Mouse (Mus musculus): ENCODE measurements around the gene Ap2a1. TPM values are rescaled to one million over a fixed set of nuclear protein-coding genes. Genes with fewer than 3 reads are reported as not detected.

Gene Ap2a1
- polyA plus RNA-seq, 1 experiment from 2014 or later, result 70.1 TPM

GRCm38 (mm10) chr7:44958208-44958607, 28.9 kb upstream of the Ap2a1 start:
- Histone ChIP-seq H3K9me3 (replicated peaks; ENCODE audit: control insufficient read depth, low read length) (no peaks in the 10 kb centered on the region), H3K27ac (replicated peaks; ENCODE audit: low read depth, low read length) (no peak overlapping the region), H3K4me2 (ENCODE audit: low read depth, low read length) (no peak overlapping the region), H3K36me3 (replicated peaks; ENCODE audit: control insufficient read depth, insufficient read depth, low read depth, low read length) (no peaks in the 10 kb centered on the region), H3K4me3 (ENCODE audit: low read depth, low read length) (no peak overlapping the region), H3K4me1 (ENCODE audit: control insufficient read depth, insufficient read depth, low read length) (no peaks in the 10 kb centered on the region), H3K9ac (replicated peaks; ENCODE audit: low read length) (no peak overlapping the region), H3K27me3 (ENCODE audit: control insufficient read depth, insufficient read depth, low read length) (no peaks in the 10 kb centered on the region)
- ATAC-seq (replicated peaks; ENCODE audit: insufficient number of reproducible peaks, low FRiP score, low TSS enrichment, low read depth), result no peak
- peak; percentile 64 for DNase-seq (ENCODE audit: low spot score)
- WGBS, result 60% methylated on average over 7 of the region's 7 CpGs

GRCm38 (mm10) chr7:44957183-44957835, 28.0 kb upstream of the Ap2a1 start:
- no peak for ATAC-seq (replicated peaks; ENCODE audit: insufficient number of reproducible peaks, low FRiP score, low TSS enrichment, low read depth)
- H3K4me1 ChIP-seq (ENCODE audit: control insufficient read depth, insufficient read depth, low read length), result no peaks in the 10 kb centered on the region
- H3K27me3 ChIP-seq (ENCODE audit: control insufficient read depth, insufficient read depth, low read length), result no peaks in the 10 kb centered on the region
- no peak overlapping the region for H3K9ac ChIP-seq (replicated peaks; ENCODE audit: low read length)
- no peak overlapping the region for H3K27ac ChIP-seq (replicated peaks; ENCODE audit: low read depth, low read length)
- no peak for DNase-seq (ENCODE audit: low spot score)
- no peaks in the 10 kb centered on the region for H3K9me3 ChIP-seq (replicated peaks; ENCODE audit: control insufficient read depth, low read length)
- H3K36me3 ChIP-seq (replicated peaks; ENCODE audit: control insufficient read depth, insufficient read depth, low read depth, low read length), result no peaks in the 10 kb centered on the region
- no peak overlapping the region for H3K4me2 ChIP-seq (ENCODE audit: low read depth, low read length)
- WGBS, result 69% methylated on average over 20 of the region's 20 CpGs
- H3K4me3 ChIP-seq (ENCODE audit: low read depth, low read length), result no peak overlapping the region

DNA sequence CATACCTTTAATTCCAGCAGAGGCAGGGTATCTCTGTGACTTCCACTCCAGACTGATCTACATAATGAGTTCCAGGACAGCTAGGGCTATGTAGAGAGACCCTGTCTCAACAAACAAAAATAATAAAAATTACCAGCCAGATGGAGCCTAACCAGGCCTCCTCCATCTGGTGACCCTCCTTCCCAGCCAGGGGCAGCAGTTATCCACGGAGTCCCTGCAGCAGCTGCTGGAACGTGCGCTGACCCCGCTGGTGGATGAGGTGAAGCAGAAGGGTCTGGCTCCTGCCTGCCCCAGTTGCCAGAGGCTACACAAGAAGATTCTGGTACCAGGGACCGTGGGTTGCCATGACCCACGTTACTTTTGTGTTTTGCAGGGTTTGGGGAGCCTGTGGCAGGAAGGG, 27.0 kb upstream of the Ap2a1 start:
- no peak overlapping the region for H3K27ac ChIP-seq (replicated peaks; ENCODE audit: low read depth, low read length)
- no peak overlapping the region for H3K4me3 ChIP-seq (ENCODE audit: low read depth, low read length)
- DNase-seq (ENCODE audit: low spot score), result no peak
- no peak for ATAC-seq (replicated peaks; ENCODE audit: insufficient number of reproducible peaks, low FRiP score, low TSS enrichment, low read depth)
- peaks cover 5% of the 10 kb centered on the region for H3K27me3 ChIP-seq (ENCODE audit: control insufficient read depth, insufficient read depth, low read length)
- no peak overlapping the region for H3K4me2 ChIP-seq (ENCODE audit: low read depth, low read length)
- H3K4me1 ChIP-seq (ENCODE audit: control insufficient read depth, insufficient read depth, low read length), result peaks cover 6% of the 10 kb centered on the region; the same call in 1 of the 2 replicates
- 48% methylated on average over 6 of the region's 6 CpGs for WGBS
- no peaks in the 10 kb centered on the region for H3K36me3 ChIP-seq (replicated peaks; ENCODE audit: control insufficient read depth, insufficient read depth, low read depth, low read length)
- no peaks in the 10 kb centered on the region for H3K9me3 ChIP-seq (replicated peaks; ENCODE audit: control insufficient read depth, low read length)
- H3K9ac ChIP-seq (replicated peaks; ENCODE audit: low read length), result no peak overlapping the region

GRCm38 (mm10) chr7:44955628-44956027, 26.3 kb upstream of the Ap2a1 start:
- Histone ChIP-seq H3K4me3 (ENCODE audit: low read depth, low read length) (no peak overlapping the region), H3K27me3 (ENCODE audit: control insufficient read depth, insufficient read depth, low read length) (peaks cover 8% of the 10 kb centered on the region), H3K36me3 (replicated peaks; ENCODE audit: control insufficient read depth, insufficient read depth, low read depth, low read length) (no peaks in the 10 kb centered on the region), H3K9me3 (replicated peaks; ENCODE audit: control insufficient read depth, low read length) (no peaks in the 10 kb centered on the region), H3K4me1 (ENCODE audit: control insufficient read depth, insufficient read depth, low read length) (peaks cover 6% of the 10 kb centered on the region; the same call in 1 of the 2 replicates), H3K4me2 (ENCODE audit: low read depth, low read length) (no peak overlapping the region), H3K27ac (replicated peaks; ENCODE audit: low read depth, low read length) (no peak overlapping the region), H3K9ac (replicated peaks; ENCODE audit: low read length) (no peak overlapping the region)
- 53% methylated on average over 5 of the region's 5 CpGs for WGBS
- ATAC-seq (replicated peaks; ENCODE audit: insufficient number of reproducible peaks, low FRiP score, low TSS enrichment, low read depth), result no peak
- DNase-seq (ENCODE audit: low spot score), result peak; percentile 56

- Histone ChIP-seq H3K4me2 (ENCODE audit: low read depth, low read length) (no peak overlapping the region), H3K27ac (replicated peaks; ENCODE audit: low read depth, low read length) (no peak overlapping the region), H3K4me3 (ENCODE audit: low read depth, low read length) (no peak overlapping the region), H3K9ac (replicated peaks; ENCODE audit: low read length) (no peak overlapping the region), H3K4me1 (ENCODE audit: control insufficient read depth, insufficient read depth, low read length) (peaks cover 6% of the 10 kb centered on the region; the same call in 1 of the 2 replicates), H3K9me3 (replicated peaks; ENCODE audit: control insufficient read depth, low read length) (no peaks in the 10 kb centered on the region), H3K27me3 (ENCODE audit: control insufficient read depth, insufficient read depth, low read length) (peaks cover 15% of the 10 kb centered on the region), H3K36me3 (replicated peaks; ENCODE audit: control insufficient read depth, insufficient read depth, low read depth, low read length) (no peaks in the 10 kb centered on the region)
- ATAC-seq (replicated peaks; ENCODE audit: insufficient number of reproducible peaks, low FRiP score, low TSS enrichment, low read depth) (no peak), DNase-seq (ENCODE audit: low spot score) (no peak)
- WGBS, result 81% methylated on average over 12 of the region's 12 CpGs
Observed at GRCm38 (mm10) chr7:44954091-44954885, 25.0 kb upstream of the Ap2a1 start.

GRCm38 (mm10) chr7:44953561-44953960, 24.3 kb upstream of the Ap2a1 start:
- ATAC-seq (replicated peaks; ENCODE audit: insufficient number of reproducible peaks, low FRiP score, low TSS enrichment, low read depth), result no peak
- Histone ChIP-seq H3K9ac (replicated peaks; ENCODE audit: low read length) (no peak overlapping the region), H3K27me3 (ENCODE audit: control insufficient read depth, insufficient read depth, low read length) (peaks cover 15% of the 10 kb centered on the region), H3K4me2 (ENCODE audit: low read depth, low read length) (no peak overlapping the region), H3K4me1 (ENCODE audit: control insufficient read depth, insufficient read depth, low read length) (peaks cover 6% of the 10 kb centered on the region; the same call in 1 of the 2 replicates), H3K27ac (replicated peaks; ENCODE audit: low read depth, low read length) (no peak overlapping the region), H3K36me3 (replicated peaks; ENCODE audit: control insufficient read depth, insufficient read depth, low read depth, low read length) (no peaks in the 10 kb centered on the region), H3K4me3 (ENCODE audit: low read depth, low read length) (no peak overlapping the region), H3K9me3 (replicated peaks; ENCODE audit: control insufficient read depth, low read length) (no peaks in the 10 kb centered on the region)
- no peak for DNase-seq (ENCODE audit: low spot score)
- WGBS, result 51% methylated on average over 14 of the region's 14 CpGs

GRCm38 (mm10) chr7:44952611-44953306, 23.5 kb upstream of the Ap2a1 start:
- Histone ChIP-seq H3K4me3 (ENCODE audit: low read depth, low read length) (peak overlapping the region; percentile 44), H3K9me3 (replicated peaks; ENCODE audit: control insufficient read depth, low read length) (no peaks in the 10 kb centered on the region), H3K4me1 (ENCODE audit: control insufficient read depth, insufficient read depth, low read length) (peaks cover 6% of the 10 kb centered on the region; the same call in 1 of the 2 replicates), H3K27ac (replicated peaks; ENCODE audit: low read depth, low read length) (no peak overlapping the region), H3K9ac (replicated peaks; ENCODE audit: low read length) (peak overlapping the region; percentile 60), H3K36me3 (replicated peaks; ENCODE audit: control insufficient read depth, insufficient read depth, low read depth, low read length) (no peaks in the 10 kb centered on the region), H3K4me2 (ENCODE audit: low read depth, low read length) (peak overlapping the region; percentile 79), H3K27me3 (ENCODE audit: control insufficient read depth, insufficient read depth, low read length) (peaks cover 15% of the 10 kb centered on the region)
- WGBS, result 6% methylated on average over 24 of the region's 24 CpGs
- DNase-seq (ENCODE audit: low spot score), result peak; percentile 95
- ATAC-seq (replicated peaks; ENCODE audit: insufficient number of reproducible peaks, low FRiP score, low TSS enrichment, low read depth), result peak; percentile 83

Data from embryonic facial prominence, embryonic 11.5 days (tissue).